Mouse (Mus musculus): ENCODE results near the gene Pck2. TPM values are rescaled to one million over a fixed set of nuclear protein-coding genes. Genes with fewer than 3 reads are reported as not detected.

Gene Pck2
- polyA plus RNA-seq, 1 experiment, result 87.9 TPM

GRCm38 (mm10) chr14:55540787-55541321, 788 bp downstream of the Pck2 start:
- H3ac ChIP-seq (ENCODE audit: control insufficient read depth, insufficient read length, low read depth), result peak overlapping the region; percentile 81
- TF ChIP-seq MAX (IDR thresholded peaks at IDR 0.05), result no peak
- TF ChIP-seq CTCF (IDR thresholded peaks at IDR 0.05; ENCODE audit: control insufficient read depth, insufficient read depth, insufficient read length), result no peak
- no peak for TF ChIP-seq MYOG (IDR thresholded peaks at IDR 0.05; ENCODE audit: control insufficient read depth, extremely low read depth, insufficient read length)
- TF ChIP-seq USF1 (IDR thresholded peaks at IDR 0.05; ENCODE audit: low read depth), result no peak
- no peak for TF ChIP-seq CEBPB (IDR thresholded peaks at IDR 0.05; ENCODE audit: low read depth)
- no peak for TF ChIP-seq FOSL1 (IDR thresholded peaks at IDR 0.05; ENCODE audit: insufficient read depth, low read length, poor library complexity, severe bottlenecking)
- no peak for TF ChIP-seq MYOD1 (IDR thresholded peaks at IDR 0.05; ENCODE audit: control insufficient read depth, insufficient read length, low read depth)
- peak overlapping the region; percentile 50 for H3K4me3 ChIP-seq (ENCODE audit: insufficient read depth, poor library complexity, severe bottlenecking)
- peaks cover 20% of the 10 kb centered on the region for H3K79me2 ChIP-seq (ENCODE audit: control insufficient read depth, insufficient read depth)
- no peaks in the 10 kb centered on the region for H3K27me3 ChIP-seq (ENCODE audit: control insufficient read depth, insufficient read depth, insufficient read length)
- H3K36me3 ChIP-seq (ENCODE audit: control insufficient read depth, insufficient read depth), result peaks cover 27% of the 10 kb centered on the region
- no peaks in the 10 kb centered on the region for H3K79me3 ChIP-seq (ENCODE audit: low read depth)

DNA sequence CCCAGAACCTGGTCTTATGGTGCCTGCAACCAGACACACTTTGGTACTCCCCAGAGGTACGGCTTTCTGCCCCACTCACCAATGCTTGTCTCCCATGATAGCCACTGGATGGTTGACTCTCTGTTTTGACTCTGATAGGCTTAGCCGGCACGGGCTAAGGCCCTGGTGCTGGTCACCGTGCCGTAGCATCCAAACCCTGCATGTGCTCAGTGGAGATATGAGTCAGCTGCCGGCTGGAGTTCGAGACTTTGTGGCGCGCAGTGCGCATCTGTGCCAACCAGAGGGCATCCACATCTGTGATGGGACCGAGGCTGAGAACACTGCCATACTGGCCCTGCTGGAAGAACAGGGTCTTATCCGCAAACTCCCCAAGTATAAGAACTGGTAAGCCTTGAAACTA, 2.2 kb downstream of the Pck2 start:
- TF ChIP-seq CEBPB (IDR thresholded peaks at IDR 0.05; ENCODE audit: low read depth), result no peak
- TF ChIP-seq FOSL1 (IDR thresholded peaks at IDR 0.05; ENCODE audit: insufficient read depth, low read length, poor library complexity, severe bottlenecking), result no peak
- no peak for TF ChIP-seq CTCF (IDR thresholded peaks at IDR 0.05; ENCODE audit: control insufficient read depth, insufficient read depth, insufficient read length)
- no peak for TF ChIP-seq USF1 (IDR thresholded peaks at IDR 0.05; ENCODE audit: low read depth)
- no peak for TF ChIP-seq MYOG (IDR thresholded peaks at IDR 0.05; ENCODE audit: control insufficient read depth, extremely low read depth, insufficient read length)
- no peak for TF ChIP-seq MYOD1 (IDR thresholded peaks at IDR 0.05; ENCODE audit: control insufficient read depth, insufficient read length, low read depth)
- TF ChIP-seq MAX (IDR thresholded peaks at IDR 0.05), result no peak
- no peak overlapping the region for H3ac ChIP-seq (ENCODE audit: control insufficient read depth, insufficient read length, low read depth)
- H3K36me3 ChIP-seq (ENCODE audit: control insufficient read depth, insufficient read depth), result peaks cover 34% of the 10 kb centered on the region
- no peaks in the 10 kb centered on the region for H3K27me3 ChIP-seq (ENCODE audit: control insufficient read depth, insufficient read depth, insufficient read length)
- H3K79me2 ChIP-seq (ENCODE audit: control insufficient read depth, insufficient read depth), result peaks cover 20% of the 10 kb centered on the region
- H3K79me3 ChIP-seq (ENCODE audit: low read depth), result no peaks in the 10 kb centered on the region
- H3K4me3 ChIP-seq (ENCODE audit: insufficient read depth, poor library complexity, severe bottlenecking), result no peak overlapping the region

- no peak for TF ChIP-seq CEBPB (IDR thresholded peaks at IDR 0.05; ENCODE audit: low read depth)
- no peak for TF ChIP-seq USF1 (IDR thresholded peaks at IDR 0.05; ENCODE audit: low read depth)
- no peak for TF ChIP-seq FOSL1 (IDR thresholded peaks at IDR 0.05; ENCODE audit: insufficient read depth, low read length, poor library complexity, severe bottlenecking)
- no peak for TF ChIP-seq MAX (IDR thresholded peaks at IDR 0.05)
- TF ChIP-seq CTCF (IDR thresholded peaks at IDR 0.05; ENCODE audit: control insufficient read depth, insufficient read depth, insufficient read length), result no peak
- TF ChIP-seq MYOD1 (IDR thresholded peaks at IDR 0.05; ENCODE audit: control insufficient read depth, insufficient read length, low read depth), result no peak
- TF ChIP-seq MYOG (IDR thresholded peaks at IDR 0.05; ENCODE audit: control insufficient read depth, extremely low read depth, insufficient read length), result no peak
- peaks cover 53% of the 10 kb centered on the region for H3K36me3 ChIP-seq (ENCODE audit: control insufficient read depth, insufficient read depth)
- no peaks in the 10 kb centered on the region for H3K79me3 ChIP-seq (ENCODE audit: low read depth)
- no peak overlapping the region for H3ac ChIP-seq (ENCODE audit: control insufficient read depth, insufficient read length, low read depth)
- no peak overlapping the region for H3K4me3 ChIP-seq (ENCODE audit: insufficient read depth, poor library complexity, severe bottlenecking)
- H3K79me2 ChIP-seq (ENCODE audit: control insufficient read depth, insufficient read depth), result peaks cover 20% of the 10 kb centered on the region
- H3K27me3 ChIP-seq (ENCODE audit: control insufficient read depth, insufficient read depth, insufficient read length), result no peaks in the 10 kb centered on the region
These were observed 4.3 kb downstream of the Pck2 start for GRCm38 (mm10) chr14:55544334-55544733.

DNA sequence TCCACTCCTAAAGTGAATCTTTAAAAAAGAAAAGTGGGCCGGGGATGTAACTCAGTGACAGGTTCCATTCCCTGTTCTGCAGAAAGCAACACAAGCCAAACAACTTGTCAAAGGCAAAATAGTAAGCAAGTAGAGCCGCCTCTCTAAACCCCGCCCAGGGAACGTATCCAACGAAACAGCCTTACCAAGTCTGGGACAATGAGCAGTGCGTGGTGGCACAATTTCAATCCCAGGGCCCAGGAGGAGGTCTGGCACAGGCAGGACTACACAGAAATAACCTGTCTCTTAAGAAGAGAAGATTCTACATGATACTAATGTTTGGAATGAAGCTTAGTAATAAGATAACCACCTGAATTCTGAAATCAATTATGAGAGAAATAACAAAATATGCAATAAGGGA, 10.1 kb downstream of the Pck2 start:
- no peak overlapping the region for H3K4me3 ChIP-seq (ENCODE audit: insufficient read depth, poor library complexity, severe bottlenecking)
- TF ChIP-seq MYOD1 (IDR thresholded peaks at IDR 0.05; ENCODE audit: control insufficient read depth, insufficient read length, low read depth), result no peak
- no peak for TF ChIP-seq MAX (IDR thresholded peaks at IDR 0.05)
- no peak for TF ChIP-seq MYOG (IDR thresholded peaks at IDR 0.05; ENCODE audit: control insufficient read depth, extremely low read depth, insufficient read length)
- no peak for TF ChIP-seq CTCF (IDR thresholded peaks at IDR 0.05; ENCODE audit: control insufficient read depth, insufficient read depth, insufficient read length)
- TF ChIP-seq FOSL1 (IDR thresholded peaks at IDR 0.05; ENCODE audit: insufficient read depth, low read length, poor library complexity, severe bottlenecking), result no peak
- TF ChIP-seq USF1 (IDR thresholded peaks at IDR 0.05; ENCODE audit: low read depth), result no peak
- no peak for TF ChIP-seq CEBPB (IDR thresholded peaks at IDR 0.05; ENCODE audit: low read depth)
- H3K36me3 ChIP-seq (ENCODE audit: control insufficient read depth, insufficient read depth), result peaks cover 44% of the 10 kb centered on the region

GRCm38 (mm10) chr14:55551347-55551746, 11.3 kb downstream of the Pck2 start:
- no peak overlapping the region for H3ac ChIP-seq (ENCODE audit: control insufficient read depth, insufficient read length, low read depth)
- H3K79me2 ChIP-seq (ENCODE audit: control insufficient read depth, insufficient read depth), result no peaks in the 10 kb centered on the region
- H3K79me3 ChIP-seq (ENCODE audit: low read depth), result no peaks in the 10 kb centered on the region
- H3K27me3 ChIP-seq (ENCODE audit: control insufficient read depth, insufficient read depth, insufficient read length), result no peaks in the 10 kb centered on the region
- H3K4me3 ChIP-seq (ENCODE audit: insufficient read depth, poor library complexity, severe bottlenecking), result no peak overlapping the region
- H3K36me3 ChIP-seq (ENCODE audit: control insufficient read depth, insufficient read depth), result peaks cover 34% of the 10 kb centered on the region
- TF ChIP-seq MAX (IDR thresholded peaks at IDR 0.05), result no peak
- no peak for TF ChIP-seq CEBPB (IDR thresholded peaks at IDR 0.05; ENCODE audit: low read depth)
- TF ChIP-seq FOSL1 (IDR thresholded peaks at IDR 0.05; ENCODE audit: insufficient read depth, low read length, poor library complexity, severe bottlenecking), result no peak
- no peak for TF ChIP-seq MYOG (IDR thresholded peaks at IDR 0.05; ENCODE audit: control insufficient read depth, extremely low read depth, insufficient read length)

More for the DNA sequence above, 10.1 kb downstream of the Pck2 start:
- no peaks in the 10 kb centered on the region for H3K79me3 ChIP-seq (ENCODE audit: low read depth)
- no peak overlapping the region for H3ac ChIP-seq (ENCODE audit: control insufficient read depth, insufficient read length, low read depth)
- H3K79me2 ChIP-seq (ENCODE audit: control insufficient read depth, insufficient read depth), result no peaks in the 10 kb centered on the region
- no peaks in the 10 kb centered on the region for H3K27me3 ChIP-seq (ENCODE audit: control insufficient read depth, insufficient read depth, insufficient read length)

DNA sequence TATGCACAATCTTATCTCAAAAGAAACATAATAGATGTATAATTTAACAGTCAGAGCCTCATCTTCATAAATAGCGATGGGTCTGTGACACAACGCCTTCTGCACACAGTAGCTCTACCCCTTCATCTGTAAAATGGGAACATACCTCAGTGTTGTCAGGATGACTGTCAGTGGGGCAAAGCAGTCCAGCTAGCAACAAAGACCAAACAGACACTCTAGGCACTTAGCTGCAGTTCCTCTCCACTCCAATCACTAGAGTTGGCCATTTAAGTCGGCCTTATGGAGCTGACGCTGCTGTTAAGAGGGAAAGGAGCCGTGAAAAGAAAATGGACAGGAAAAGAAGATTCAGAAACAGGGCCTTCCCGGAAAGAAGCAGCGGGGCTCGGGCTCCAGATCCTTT, 11.7 kb downstream of the Pck2 start:
- TF ChIP-seq MYOG (IDR thresholded peaks at IDR 0.05; ENCODE audit: control insufficient read depth, extremely low read depth, insufficient read length), result no peak
- no peak for TF ChIP-seq CEBPB (IDR thresholded peaks at IDR 0.05; ENCODE audit: low read depth)
- TF ChIP-seq MYOD1 (IDR thresholded peaks at IDR 0.05; ENCODE audit: control insufficient read depth, insufficient read length, low read depth), result no peak
- TF ChIP-seq CTCF (IDR thresholded peaks at IDR 0.05; ENCODE audit: control insufficient read depth, insufficient read depth, insufficient read length), result no peak
- no peak for TF ChIP-seq USF1 (IDR thresholded peaks at IDR 0.05; ENCODE audit: low read depth)
- no peak for TF ChIP-seq FOSL1 (IDR thresholded peaks at IDR 0.05; ENCODE audit: insufficient read depth, low read length, poor library complexity, severe bottlenecking)
- no peak for TF ChIP-seq MAX (IDR thresholded peaks at IDR 0.05)
- no peak overlapping the region for H3K4me3 ChIP-seq (ENCODE audit: insufficient read depth, poor library complexity, severe bottlenecking)
- H3K79me2 ChIP-seq (ENCODE audit: control insufficient read depth, insufficient read depth), result no peaks in the 10 kb centered on the region
- H3K36me3 ChIP-seq (ENCODE audit: control insufficient read depth, insufficient read depth), result peaks cover 34% of the 10 kb centered on the region
- no peak overlapping the region for H3ac ChIP-seq (ENCODE audit: control insufficient read depth, insufficient read length, low read depth)
- H3K79me3 ChIP-seq (ENCODE audit: low read depth), result no peaks in the 10 kb centered on the region
- no peaks in the 10 kb centered on the region for H3K27me3 ChIP-seq (ENCODE audit: control insufficient read depth, insufficient read depth, insufficient read length)

Data from C2C12 (cell line).